Mouse (Mus musculus) cerebellum, adult 2 months (tissue): ENCODE results near the gene Tmem106b.

Experiments
- CTCF ChIP-seq: fragments of 200-500 bp; IDR thresholded peaks from 2 replicates; pipeline ENCODE4 v1.5.1; 2011; ENCODE audit warnings: low read depth, mild to moderate bottlenecking, control low read depth, low read length, moderate library complexity, borderline replicate concordance; ENCODE audit not compliant: insufficient read depth
- POLR2A ChIP-seq: fragments of 200-500 bp; IDR thresholded peaks from 2 replicates; pipeline ENCODE4 v1.6.1; 2011; ENCODE audit warnings: low read length, control low read depth, borderline replicate concordance; ENCODE audit not compliant: insufficient read depth

- TF ChIP-seq CTCF (no peak), POLR2A (no peak)
These were observed 8.1 kb upstream of the Tmem106b start for GRCm38 (mm10) chr6:13061276-13062039.
